Mouse (Mus musculus) thymus, adult 2 months (tissue): ENCODE data around the gene Clcn3.

ENCODE experiments used
- CTCF ChIP-seq: fragments of 200-500 bp; IDR thresholded peaks from 2 replicates; pipeline ENCODE4 v1.5.1; 2012; ENCODE audit warnings: mild to moderate bottlenecking, control low read depth, low read length, moderate library complexity, borderline replicate concordance; ENCODE audit not compliant: control insufficient read depth, poor library complexity, insufficient read depth; ENCODE audit errors: extremely low read depth
- POLR2A ChIP-seq: fragments of 200-500 bp; IDR thresholded peaks from 2 replicates; pipeline ENCODE4 v1.6.1; 2012; ENCODE audit warnings: mild to moderate bottlenecking, low read length, control low read depth, moderate library complexity; ENCODE audit not compliant: control insufficient read depth, poor library complexity, insufficient read depth; ENCODE audit errors: extremely low read depth

- TF ChIP-seq POLR2A (no peak), CTCF (no peak)
Measured at GRCm38 (mm10) chr8:60956847-60957246, 26.3 kb downstream of the Clcn3 start.
